Mouse (Mus musculus) embryo, embryonic 9.5 days (tissue): ENCODE measurements around the gene Btbd9.

Experiments
- DNase-seq: peaks from one replicate; pipeline ENCODE4 v3.0.0-alpha.2; 2017; ENCODE audit errors: extremely low spot score

The Btbd9 gene

GRCm38 (mm10) chr17:30391220-30391619 lies 185.1 kb downstream of the Btbd9 start:
- no peak for DNase-seq

GRCm38 (mm10) chr17:30389686-30390085 lies 186.6 kb downstream of the Btbd9 start:
- peak; percentile 19 for DNase-seq

GRCm38 (mm10) chr17:30388817-30389216 lies 187.5 kb downstream of the Btbd9 start:
- no peak for DNase-seq

- no peak for DNase-seq
Observed at GRCm38 (mm10) chr17:30388391-30388790, 187.9 kb downstream of the Btbd9 start.

- no peak for DNase-seq
Observed at GRCm38 (mm10) chr17:30386241-30386640, 190.0 kb downstream of the Btbd9 start.

GRCm38 (mm10) chr17:30383649-30384048 lies 192.6 kb downstream of the Btbd9 start:
- DNase-seq = no peak

GRCm38 (mm10) chr17:30378221-30379010 lies 197.9 kb downstream of the Btbd9 start:
- DNase-seq = peak; percentile 15

- no peak for DNase-seq
Observed at GRCm38 (mm10) chr17:30377754-30378153, 198.5 kb downstream of the Btbd9 start.

- DNase-seq = no peak
Observed at GRCm38 (mm10) chr17:30375107-30375506, 201.2 kb downstream of the Btbd9 start.

- DNase-seq = peak; percentile 16
Observed at GRCm38 (mm10) chr17:30368559-30368958, 207.7 kb downstream of the Btbd9 start.

GRCm38 (mm10) chr17:30364701-30365100 lies 211.6 kb downstream of the Btbd9 start:
- DNase-seq = no peak

GRCm38 (mm10) chr17:30363365-30363764 lies 212.9 kb downstream of the Btbd9 start:
- DNase-seq = no peak

GRCm38 (mm10) chr17:30360654-30361053 lies 215.6 kb downstream of the Btbd9 start:
- no peak for DNase-seq

GRCm38 (mm10) chr17:30359392-30359791 lies 216.9 kb downstream of the Btbd9 start:
- no peak for DNase-seq

GRCm38 (mm10) chr17:30355431-30355830 lies 220.9 kb downstream of the Btbd9 start:
- DNase-seq = no peak

- no peak for DNase-seq
Observed at GRCm38 (mm10) chr17:30354381-30354780, 221.9 kb downstream of the Btbd9 start.

GRCm38 (mm10) chr17:30348031-30348430 lies 228.3 kb downstream of the Btbd9 start:
- no peak for DNase-seq

- DNase-seq = peak; percentile 35
Observed at GRCm38 (mm10) chr17:30347101-30347613, 229.1 kb downstream of the Btbd9 start.

GRCm38 (mm10) chr17:30345008-30345407 lies 231.3 kb downstream of the Btbd9 start:
- no peak for DNase-seq

- no peak for DNase-seq
Observed at GRCm38 (mm10) chr17:30343701-30344473, 232.4 kb downstream of the Btbd9 start.

GRCm38 (mm10) chr17:30341556-30341955 lies 234.7 kb downstream of the Btbd9 start:
- DNase-seq = no peak

- no peak for DNase-seq
Observed at GRCm38 (mm10) chr17:30340495-30341126, 235.7 kb downstream of the Btbd9 start.
